12 mouse cellular contexts compared by ENCODE assay signal in genomic region chr3:130053340-130054066, GRCm38 (mm10). TPM values are rescaled to one million over a fixed set of nuclear protein-coding genes. Genes with fewer than 3 reads are reported as not detected.
A peak's percentile ranks its signal among the peaks of the same experiment; 100 is the strongest.
DNase-seq lines count a peak whose midpoint lies in the region; ATAC-seq and TF ChIP-seq lines count a peak whose summit lies in the region.
"Had no signal": no experiment of that assay in that cellular context is flagged by ENCODE, and none has a peak within 500 bp of the region (broad histone marks: within the 10 kb centered on the region; RNA-seq: fewer than 3 reads in every experiment).

No protein-coding gene starts in this region.

- TF ChIP-seq CTCF in lung, embryonic 14.5 days (IDR thresholded peaks at IDR 0.05; ENCODE audit: low read depth) = no peak

- H3K4me2 ChIP-seq in lung, embryonic 14.5 days = no peak overlapping the region
- H3K4me2 ChIP-seq: neural tube, embryonic 12.5 days had no signal

- H3K27ac ChIP-seq in heart, embryonic 10.5 days = no peak overlapping the region
- 0 out of 2 replicates have a peak overlapping the region, but pooled peaks have one; percentile 6 for H3K27ac ChIP-seq in lung, embryonic 14.5 days (ENCODE audit: low read depth)
- H3K27ac ChIP-seq: neural tube, embryonic 12.5 days had no signal

- H3K36me3 ChIP-seq in heart, embryonic 10.5 days = peaks cover 10% of the 10 kb centered on the region; the same call in 1 of the 2 replicates
- peaks cover 4% of the 10 kb centered on the region; the same call in 1 of the 2 replicates for H3K36me3 ChIP-seq in lung, embryonic 14.5 days (ENCODE audit: insufficient read depth)
- H3K36me3 ChIP-seq: neural tube, embryonic 12.5 days had no signal

- intact Hi-C loops in heart, postnatal 36 days (cut with DNase I) = loop anchor here (10.0 kb wide), 1 partner anchor 1511 kb away; the partner anchor contains the start of gene Papss1

- peak; percentile 70 for DNase-seq in heart, embryonic 10.5 days (ENCODE audit: low spot score)
- DNase-seq in heart, postnatal 36 days = no peak
- peak; percentile 19 for DNase-seq in lung, embryonic 14.5 days
- DNase-seq in lung, postnatal 10 days = no peak
- peak; percentile 26 for DNase-seq in embryo, embryonic 11 days
- DNase-seq in kidney, postnatal 14 days = peak; percentile 35
- DNase-seq in thymus, postnatal 14 days = no peak
- DNase-seq in spleen, postnatal 4 days (ENCODE audit: low spot score in 2 of 2) = no peak
- DNase-seq: cerebellum, adult 11 months; gastrocnemius, postnatal 10 days had no signal

- ATAC-seq in lung, embryonic 14.5 days (ENCODE audit: insufficient read depth) = peak; percentile 33; the same call in 1 of the 2 replicates

- H3K27me3 ChIP-seq in heart, embryonic 10.5 days (ENCODE audit: insufficient read depth, poor library complexity, severe bottlenecking) = no peaks in the 10 kb centered on the region
- H3K27me3 ChIP-seq in lung, embryonic 14.5 days (ENCODE audit: insufficient read depth, low read length) = no peaks in the 10 kb centered on the region
- H3K27me3 ChIP-seq: CH12.LX; neural tube, embryonic 12.5 days had no signal

- WGBS in heart, embryonic 10.5 days = 45% methylated on average over 10 of the region's 10 CpGs
- 29% methylated on average over 10 of the region's 10 CpGs for WGBS in lung, embryonic 14.5 days

- H3K4me1 ChIP-seq in heart, embryonic 10.5 days = peaks cover 56% of the 10 kb centered on the region
- H3K4me1 ChIP-seq in lung, embryonic 14.5 days (ENCODE audit: insufficient read depth) = peaks cover 15% of the 10 kb centered on the region

- H3K9me3 ChIP-seq in heart, embryonic 10.5 days = no peaks in the 10 kb centered on the region
- H3K9me3 ChIP-seq in lung, embryonic 14.5 days (ENCODE audit: low read depth, low read length) = no peaks in the 10 kb centered on the region
- H3K9me3 ChIP-seq: neural tube, embryonic 12.5 days had no signal

- no peak overlapping the region for H3K9ac ChIP-seq in lung, embryonic 14.5 days
- H3K9ac ChIP-seq: neural tube, embryonic 12.5 days had no signal

- H3K4me3 ChIP-seq in heart, embryonic 10.5 days = no peak overlapping the region
- H3K4me3 ChIP-seq in lung, embryonic 14.5 days (ENCODE audit: low read depth, low read length) = no peak overlapping the region
- H3K4me3 ChIP-seq: neural tube, embryonic 12.5 days had no signal

RNA-seq across cellular contexts. Expression of gene Sec24b, which starts 7.8 kb away (rescaled TPM):
- 33.6 and 34.9 TPM in 2 replicates for polyA plus RNA-seq in heart, embryonic 10.5 days (2016; fragmentation: Nextera tagmentation; extraction: Ambion mirVana)
- 10 to 100 TPM; 28.4 to 35.1 TPM for total RNA-seq in heart, postnatal 36 days (2021)
- 38.6 and 46.3 TPM in 2 replicates for polyA plus RNA-seq in lung, embryonic 14.5 days (2014; fragmentation: Nextera tagmentation; extraction: Ambion mirVana)

Comparison
In these comparisons a context has a peak if more than half of its experiments do, and no peak if none do; other contexts are left out.
1. DNase-seq: peak in heart, embryonic 10.5 days (single experiment), lung, embryonic 14.5 days (single experiment), embryo, embryonic 11 days (single experiment) and kidney, postnatal 14 days (single experiment); none in heart, postnatal 36 days (0 of 2), lung, postnatal 10 days (single experiment), thymus, postnatal 14 days (single experiment) and spleen, postnatal 4 days (0 of 2).